Mouse (Mus musculus) ES-E14 (cell line): Measurements from ENCODE around the gene Olfr98. TPM values are rescaled to one million over a fixed set of nuclear protein-coding genes. Genes with fewer than 3 reads are reported as not detected.

Source experiments
- DNase-seq: peaks from one replicate; pipeline ENCODE4 v3.0.0-alpha.2; 2013; ENCODE audit warnings: low read depth, low spot score
- H3K27ac ChIP-seq: 2 replicates; pipeline ENCODE4 v1.5.1; 2012; ENCODE audit warnings: low read depth, mild to moderate bottlenecking, low read length, moderate library complexity, mixed read lengths; ENCODE audit not compliant: poor library complexity, insufficient read depth, severe bottlenecking
- H3K36me3 ChIP-seq: 2 replicates; pipeline ENCODE4 v1.6.1; 2012; ENCODE audit warnings: mild to moderate bottlenecking, low read length, moderate library complexity, mixed read lengths; ENCODE audit not compliant: control insufficient read depth, poor library complexity, insufficient read depth, severe bottlenecking
- H3K4me1 ChIP-seq, 2 experiments: fragments of 150-350 bp in 1 of 2; sonication (generic) in 1 of 2; 2 replicates each; pipeline ENCODE4 v1.6.1; 2012; ENCODE audit warnings: low read length in 2 of 2, mild to moderate bottlenecking in 1 of 2, mixed read lengths in 1 of 2; ENCODE audit not compliant: control insufficient read depth in 2 of 2, insufficient read depth in 2 of 2, poor library complexity in 1 of 2
- H3K4me3 ChIP-seq, 2 experiments: fragments of 150-350 bp in 1 of 2; sonication (generic) in 1 of 2; 2 replicates each; pipeline ENCODE4 v1.5.1; 2012; ENCODE audit warnings: low read length in 2 of 2, low read depth in 1 of 2, mild to moderate bottlenecking in 1 of 2, mixed read lengths in 1 of 2; ENCODE audit not compliant: insufficient read depth in 1 of 2, poor library complexity in 1 of 2, severe bottlenecking in 1 of 2
- H3K9ac ChIP-seq: 2 replicates; pipeline ENCODE4 v1.6.1; 2012; ENCODE audit warnings: low read depth, mild to moderate bottlenecking, low read length, mixed read lengths; ENCODE audit not compliant: poor library complexity, insufficient read depth, severe bottlenecking
- H3K9me3 ChIP-seq: fragments of 150-350 bp; sonication (generic); 2 replicates; pipeline ENCODE4 v1.6.1; 2012; ENCODE audit warnings: low read depth, mild to moderate bottlenecking, low read length; ENCODE audit not compliant: control insufficient read depth, insufficient read depth
- CHD2 ChIP-seq: IDR thresholded peaks from 2 replicates; pipeline ENCODE4 v1.6.1; 2014; ENCODE audit warnings: mild to moderate bottlenecking, low read depth, low read length, inconsistent platforms
- HCFC1 ChIP-seq: IDR thresholded peaks from 2 replicates; pipeline ENCODE4 v1.6.1; 2012; ENCODE audit warnings: low read length, inconsistent platforms, borderline replicate concordance; ENCODE audit not compliant: insufficient read depth
- MAFK ChIP-seq: IDR thresholded peaks from 2 replicates; pipeline ENCODE4 v1.6.1; 2014; ENCODE audit warnings: mild to moderate bottlenecking, low read depth, low read length, inconsistent platforms; ENCODE audit not compliant: insufficient read depth
- ZC3H11A ChIP-seq: IDR thresholded peaks from 2 replicates; pipeline ENCODE4 v1.6.1; 2012; ENCODE audit warnings: low read depth, mild to moderate bottlenecking, inconsistent platforms, low read length, borderline replicate concordance
- ZNF384 ChIP-seq: IDR thresholded peaks from 2 replicates; pipeline ENCODE4 v1.6.1; 2012; ENCODE audit warnings: low read depth, low read length, inconsistent platforms
- in situ Hi-C, 2 experiments: fragments of 600-800 bp; cut with MboI; formaldehyde crosslinking; loops; one replicate each; pipeline ENCODE4 v1.15.1; 2025; ENCODE audit warnings: low sequenced_read_pairs in 2 of 2, inconsistent platforms in 1 of 2; ENCODE audit not compliant: unreplicated experiment in 2 of 2
- total RNA-seq: library from RNA; depleted of rRNA; stranded (reverse); fragments of 300-350 nt; gene quantifications from 2 replicates; pipeline ENCODE4 v1.2.3, GENCODE M21; 2012

The Olfr98 gene
- total RNA-seq, 1 experiment, result not detected

DNA sequence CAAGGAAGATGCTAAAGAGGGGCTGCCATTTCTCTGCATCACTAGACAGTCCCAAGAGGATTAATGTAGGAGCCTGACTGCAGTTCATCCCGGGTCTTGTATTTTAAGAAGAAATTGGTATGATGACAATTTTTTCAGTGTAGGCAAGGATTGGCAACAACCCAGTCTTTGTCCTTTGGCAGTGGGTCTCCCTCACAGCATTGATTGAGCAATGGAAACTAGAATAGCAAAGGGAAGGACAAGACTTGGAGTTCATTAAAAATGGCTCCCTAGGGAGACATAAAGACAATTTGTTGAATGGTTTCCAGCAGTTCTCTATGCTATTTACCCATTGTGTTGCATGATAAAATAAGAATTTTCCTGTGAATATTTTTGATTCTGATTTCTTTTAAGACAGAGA lies 16.8 kb upstream of the Olfr98 start:
- Histone ChIP-seq H3K9me3 (no peaks in the 10 kb centered on the region), H3K36me3 (no peaks in the 10 kb centered on the region), H3K27ac (no peak overlapping the region), H3K4me3 (no peak overlapping the region), H3K9ac (no peak overlapping the region), H3K4me1 (no peaks in the 10 kb centered on the region)
- no peak for DNase-seq
- in situ Hi-C loops, result no loop called here
- no peak for TF ChIP-seq CHD2
- TF ChIP-seq ZNF384, result no peak
- no peak for TF ChIP-seq HCFC1
- no peak for TF ChIP-seq MAFK
- TF ChIP-seq ZC3H11A, result no peak

DNA sequence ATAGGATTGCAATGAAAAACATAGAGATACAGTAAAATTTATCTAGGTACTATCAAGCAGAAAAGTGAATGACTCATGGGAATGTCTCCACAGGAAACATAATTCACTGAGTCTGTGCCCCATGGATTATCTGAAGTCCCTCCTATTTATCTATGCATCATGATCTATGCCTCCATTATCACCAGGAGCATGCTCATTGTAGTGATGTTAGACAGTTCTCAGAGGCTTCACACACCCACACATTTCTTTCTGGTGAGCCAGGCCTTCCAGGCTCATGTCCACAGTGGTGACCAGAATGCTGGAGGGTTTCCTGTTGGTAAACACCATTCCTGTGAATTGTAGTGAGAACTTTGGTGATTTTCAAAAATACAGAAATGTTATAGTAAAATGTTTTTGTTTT lies 13.0 kb upstream of the Olfr98 start:
- in situ Hi-C loops, result no loop called here
- H3K36me3 ChIP-seq, result no peaks in the 10 kb centered on the region
- no peaks in the 10 kb centered on the region for H3K9me3 ChIP-seq
- no peaks in the 10 kb centered on the region for H3K4me1 ChIP-seq
- no peak for DNase-seq
- TF ChIP-seq CHD2 (no peak), ZC3H11A (no peak), MAFK (no peak), HCFC1 (no peak), ZNF384 (no peak)
- no peak overlapping the region for H3K27ac ChIP-seq
- no peak overlapping the region for H3K4me3 ChIP-seq
- no peak overlapping the region for H3K9ac ChIP-seq

DNA sequence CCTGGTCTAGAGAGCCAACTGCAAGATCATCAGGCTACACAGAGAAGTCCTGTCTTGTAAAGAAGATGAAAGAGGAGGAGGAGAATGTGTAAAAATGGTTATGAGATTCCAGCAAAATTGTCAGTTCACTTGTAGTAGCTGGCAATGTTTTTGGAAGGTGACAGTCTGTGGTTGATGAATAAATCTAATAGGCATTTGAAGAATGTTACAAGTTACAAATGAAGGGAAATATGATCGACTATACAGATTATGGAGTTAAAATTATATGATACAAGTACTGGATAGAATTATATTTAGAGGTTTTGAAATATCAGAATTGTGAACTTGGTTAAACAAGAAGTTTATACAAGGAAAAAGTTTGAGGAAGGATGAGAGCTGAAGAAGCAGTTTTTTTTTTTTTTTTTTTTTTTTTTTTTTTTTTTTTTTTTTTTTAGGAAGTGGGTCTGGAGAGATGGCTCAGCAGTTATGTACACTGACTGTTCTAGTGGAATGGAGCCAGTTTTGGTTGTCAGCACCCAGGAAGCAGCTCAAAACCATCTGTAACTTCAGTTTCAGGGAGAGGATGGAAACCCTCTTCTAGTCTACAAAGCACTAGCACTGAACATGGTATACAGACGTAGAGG lies 12.2 kb upstream of the Olfr98 start:
- H3K27ac ChIP-seq, result no peak overlapping the region
- H3K36me3 ChIP-seq, result no peaks in the 10 kb centered on the region
- no peaks in the 10 kb centered on the region for H3K9me3 ChIP-seq
- H3K9ac ChIP-seq, result no peak overlapping the region
- no peak overlapping the region for H3K4me3 ChIP-seq
- DNase-seq, result no peak
- TF ChIP-seq HCFC1, result no peak
- in situ Hi-C loops, result no loop called here
- H3K4me1 ChIP-seq, result peaks cover 0 to 2% of the 10 kb centered on the region in 2 experiments; a peak in 1 of 4 replicates

DNA sequence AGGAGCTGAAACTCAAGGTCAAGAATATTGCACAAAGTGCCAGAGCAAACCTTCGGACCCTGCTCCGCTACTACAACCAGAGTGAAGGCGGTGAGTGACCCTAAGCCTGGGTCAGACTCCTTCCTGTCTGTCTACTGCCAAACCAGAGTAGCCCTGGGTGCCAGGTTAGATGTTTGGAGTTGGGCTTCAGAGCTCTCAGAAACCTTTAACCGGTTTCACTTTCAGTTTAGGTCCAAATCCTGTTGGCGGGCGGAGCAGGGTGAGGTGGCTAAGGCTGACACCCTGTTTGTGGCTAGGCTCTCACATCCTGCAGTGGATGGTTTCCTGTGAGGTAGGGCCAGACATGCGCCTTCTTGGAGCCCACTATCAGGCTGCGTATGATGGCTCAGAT lies 7.1 kb upstream of the Olfr98 start:
- no peak for DNase-seq
- Histone ChIP-seq H3K36me3 (no peaks in the 10 kb centered on the region), H3K4me3 (peak overlapping the region; percentile 64), H3K9me3 (no peaks in the 10 kb centered on the region), H3K27ac (no peak overlapping the region), H3K9ac (no peak overlapping the region), H3K4me1 (peaks cover 0 to 2% of the 10 kb centered on the region in 2 experiments; a peak in 1 of 4 replicates)
- in situ Hi-C loops, result no loop called here
- no peak for TF ChIP-seq ZNF384
- no peak for TF ChIP-seq HCFC1
- TF ChIP-seq MAFK, result no peak
- TF ChIP-seq ZC3H11A, result no peak
- no peak for TF ChIP-seq CHD2

DNA sequence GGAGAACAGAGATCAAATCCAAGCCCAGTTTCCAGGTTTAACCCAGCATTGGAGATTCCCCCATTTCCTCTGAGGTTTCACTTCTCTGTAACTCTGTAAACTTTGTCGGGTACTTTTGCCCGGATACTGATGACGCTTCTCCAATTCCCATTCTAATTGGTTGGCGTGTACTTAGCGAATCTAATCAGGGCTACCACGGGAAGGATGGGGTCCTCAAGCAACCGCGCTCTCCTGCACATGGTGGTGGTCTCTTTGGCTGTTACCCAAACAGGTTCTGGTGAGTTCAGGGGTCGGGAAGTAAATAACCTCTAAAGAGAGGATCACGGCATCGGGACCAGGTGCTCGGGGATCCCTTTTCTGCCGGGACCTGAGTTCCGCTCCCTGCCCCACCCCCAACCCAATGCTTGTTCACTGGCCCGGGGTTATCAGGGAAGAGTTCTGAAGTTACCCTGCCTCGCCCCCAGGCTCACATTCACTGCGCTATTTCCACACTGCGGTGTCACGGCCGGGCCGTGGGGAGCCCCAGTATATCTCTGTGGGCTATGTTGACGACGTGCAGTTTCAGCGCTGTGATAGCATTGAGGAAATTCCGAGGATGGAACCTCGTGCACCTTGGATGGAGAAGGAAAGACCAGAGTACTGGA lies 6.6 kb upstream of the Olfr98 start, which contains the start of gene H2-M3:
TSS of gene H2-M3 (plus strand) at position 163 of the 644 bp plus-strand sequence.
- TF ChIP-seq CHD2 (peak; percentile 98), ZC3H11A (0 out of 2 replicates have a peak, but pooled peaks have one; percentile 32), HCFC1 (no peak), MAFK (no peak)

More for the DNA sequence above, 6.6 kb upstream of the Olfr98 start, which contains the start of gene H2-M3:
- Histone ChIP-seq H3K9me3 (no peaks in the 10 kb centered on the region), H3K36me3 (no peaks in the 10 kb centered on the region), H3K27ac (no peak within 1 kb of the TSS), H3K9ac (peak within 1 kb of the TSS; percentile 22), H3K4me1 (peaks cover 0 to 2% of the 10 kb centered on the region in 2 experiments; a peak in 1 of 4 replicates), H3K4me3 (peak within 1 kb of the TSS; percentile 64)
- in situ Hi-C loops, result no loop called here
- DNase-seq, result peak; percentile 89
